Mouse (Mus musculus): ENCODE results near the gene Camk1g.
A peak's percentile ranks its signal among the peaks of the same experiment; 100 is the strongest.

Camk1g gene

DNA sequence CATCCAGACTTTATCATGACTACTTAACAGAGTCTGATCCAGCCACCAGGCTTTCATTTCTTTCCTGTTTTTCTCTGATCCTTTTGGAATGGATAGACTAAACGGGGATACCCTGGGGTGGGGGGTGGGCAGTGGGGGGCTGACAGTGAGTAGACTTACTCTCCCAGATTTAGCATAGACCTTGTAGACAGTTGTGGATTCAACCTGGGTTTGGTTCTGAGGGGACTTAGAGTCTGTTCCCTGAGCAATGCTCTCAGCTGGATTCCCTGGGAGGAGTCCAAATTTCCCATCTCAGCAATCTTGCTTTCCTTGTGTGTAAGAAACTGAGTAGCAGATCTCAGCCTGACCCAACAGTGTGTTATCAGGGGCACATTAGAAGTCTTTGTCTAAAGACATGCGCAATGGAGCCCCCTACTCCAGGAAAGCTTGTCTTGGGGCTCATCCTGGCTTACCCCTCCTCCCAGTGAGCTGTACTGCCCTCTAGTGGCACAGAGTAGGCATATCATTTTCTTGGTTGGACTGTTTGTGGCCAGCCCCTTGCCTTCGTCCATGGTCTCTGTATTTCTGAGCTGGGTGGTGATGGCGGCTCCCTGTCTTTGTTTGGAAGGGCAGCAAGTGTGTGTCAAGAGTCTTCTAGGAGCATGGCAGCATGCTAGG is 6.5 kb upstream of the Camk1g start:
- peak; percentile 30 for DNase-seq (ENCODE audit: low spot score)

DNA sequence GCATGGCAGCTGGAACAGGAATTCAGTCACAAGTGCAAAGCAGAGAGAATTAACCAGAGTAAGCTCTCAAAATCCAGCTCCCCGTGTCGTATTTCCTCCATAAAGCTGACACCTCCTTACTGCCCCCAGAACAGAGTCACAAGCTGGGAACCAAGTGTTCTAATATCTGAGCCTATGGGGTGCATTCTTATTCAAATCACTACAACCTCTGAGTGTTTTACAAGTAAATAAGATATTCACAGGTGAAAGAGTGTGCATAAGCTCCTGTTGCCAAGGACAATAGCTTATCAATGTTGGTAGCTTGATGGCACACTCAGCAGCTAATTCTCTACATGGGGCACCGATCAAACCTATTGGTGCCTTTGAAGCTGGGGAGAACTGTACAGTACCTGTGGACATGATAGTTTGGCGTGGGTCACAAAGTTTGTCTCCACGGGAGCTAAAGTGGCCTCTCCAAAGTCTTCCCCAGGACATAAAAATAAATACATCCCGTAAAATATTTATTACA is 3.9 kb upstream of the Camk1g start:
- no peak for DNase-seq (ENCODE audit: low spot score)

DNA sequence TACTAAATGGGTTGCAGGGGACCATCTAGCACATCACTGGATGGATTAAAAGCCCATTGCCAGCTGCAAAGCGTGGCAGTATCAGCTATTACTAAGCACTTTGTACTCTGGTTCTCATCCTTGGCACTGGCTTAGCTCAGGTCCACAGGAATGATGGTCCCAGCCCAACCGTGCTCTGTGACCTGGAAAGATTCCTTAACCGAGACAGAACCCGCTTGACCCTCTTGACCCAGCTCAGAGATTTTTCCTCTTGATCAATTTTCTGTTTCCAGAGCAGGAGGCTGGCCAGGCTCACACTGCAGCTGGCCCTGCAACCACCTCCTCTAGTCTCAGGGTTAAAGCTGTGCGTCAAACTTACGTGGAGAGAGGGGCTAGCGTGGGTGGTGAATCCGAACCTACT is 1.0 kb downstream of the Camk1g start:
- no peak for DNase-seq (ENCODE audit: low spot score)

DNA sequence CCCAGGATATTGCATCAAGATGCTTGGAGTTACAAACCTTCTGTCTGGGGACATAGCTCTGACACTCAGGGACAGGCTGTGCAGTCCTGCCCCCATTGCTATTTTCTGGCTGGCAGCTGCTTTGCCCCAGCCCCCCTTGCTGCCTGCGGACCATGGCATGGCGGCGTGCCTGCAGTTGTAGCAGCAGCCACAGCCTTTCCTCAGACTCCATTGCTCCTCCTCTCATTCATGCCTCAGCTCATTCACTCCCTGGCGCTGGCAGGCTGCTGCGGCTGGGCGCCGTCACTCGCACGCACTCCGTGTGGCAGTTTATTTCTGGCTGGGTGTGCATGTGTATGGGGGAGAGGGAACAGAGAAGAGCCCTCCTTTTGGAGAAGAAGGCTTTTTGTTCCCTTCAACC is 2.0 kb downstream of the Camk1g start:
- DNase-seq (ENCODE audit: low spot score) = no peak

DNA sequence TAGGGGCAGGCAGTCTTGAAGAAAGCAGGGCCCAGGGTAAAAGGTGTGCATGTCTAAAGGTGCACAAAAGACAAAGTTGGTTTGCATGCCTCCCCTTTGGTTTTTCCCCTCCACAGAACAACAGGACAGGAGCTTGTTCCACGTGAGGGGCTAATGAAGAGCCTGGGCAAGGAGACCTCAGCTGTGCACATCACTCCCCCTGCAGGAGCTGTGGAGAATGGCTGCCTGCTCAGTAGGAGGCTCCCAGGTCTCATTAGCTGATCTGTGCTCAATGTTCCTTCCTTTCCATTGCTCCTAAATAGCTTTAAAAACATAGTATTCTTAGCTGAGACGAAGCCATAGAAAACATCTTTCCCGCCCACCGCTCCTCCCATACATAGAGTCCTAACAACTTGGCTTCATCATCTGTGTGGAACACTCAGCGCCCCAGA is 6.3 kb downstream of the Camk1g start:
- no peak for DNase-seq (ENCODE audit: low spot score)

DNA sequence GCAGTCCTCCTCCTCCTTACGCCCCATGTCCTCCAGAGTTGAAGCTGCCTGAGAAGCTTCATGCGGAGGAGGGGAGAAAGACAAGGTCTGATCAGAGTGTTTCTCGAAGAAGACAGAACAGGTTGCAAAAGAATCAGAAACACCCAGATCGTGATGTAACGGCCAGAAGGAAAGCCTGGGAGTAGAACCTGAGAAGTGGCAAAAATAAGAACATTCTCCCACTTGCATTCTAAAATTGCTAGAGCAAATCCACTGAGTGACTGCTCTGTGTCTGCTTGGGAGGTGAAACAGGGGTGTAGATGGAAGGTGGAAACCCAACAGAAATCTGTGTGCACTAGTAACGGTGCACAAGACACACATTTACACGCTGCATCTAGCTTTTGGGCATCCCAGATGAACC is 8.0 kb downstream of the Camk1g start:
- no peak for DNase-seq (ENCODE audit: low spot score)

DNA sequence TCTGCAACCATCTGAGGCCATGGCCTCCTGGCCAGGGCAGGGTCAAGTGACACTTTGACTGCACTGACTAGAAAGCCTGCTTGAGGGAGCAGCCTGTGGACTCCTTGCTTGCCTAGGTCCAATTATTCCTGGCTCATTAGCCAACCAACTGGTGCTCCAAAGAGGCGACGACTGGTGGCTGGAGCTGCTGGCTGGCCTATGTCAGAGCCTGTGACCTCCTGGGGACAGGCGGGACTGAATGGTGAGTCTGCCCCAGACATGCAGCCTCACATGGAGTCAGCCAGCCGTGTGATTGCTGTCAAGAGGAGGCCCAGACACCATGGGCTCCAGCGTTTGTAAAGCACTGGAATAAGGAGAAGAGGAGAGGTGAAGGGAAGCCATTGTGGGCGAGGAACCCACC is 8.9 kb downstream of the Camk1g start:
- no peak for DNase-seq (ENCODE audit: low spot score)

DNA sequence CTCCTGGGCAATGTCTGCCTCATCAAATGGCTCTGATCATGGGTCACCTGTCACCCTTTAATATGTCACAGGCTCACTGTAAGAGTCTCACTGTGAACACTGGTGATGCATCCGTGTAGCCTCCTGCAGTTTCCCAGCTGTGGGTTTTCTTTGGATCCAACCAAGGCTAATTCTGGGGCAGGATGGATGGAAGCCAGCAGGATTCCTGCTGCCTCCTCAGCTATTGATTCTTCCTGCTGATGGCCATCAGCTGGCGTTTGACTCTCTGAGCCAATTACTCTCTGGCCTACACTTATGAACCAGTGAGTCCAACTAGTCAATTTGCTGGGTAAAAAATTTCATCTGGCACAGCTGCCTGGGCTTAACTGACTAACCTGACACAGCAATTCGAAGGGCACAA is 10.9 kb downstream of the Camk1g start:
- DNase-seq (ENCODE audit: low spot score) = no peak

DNA sequence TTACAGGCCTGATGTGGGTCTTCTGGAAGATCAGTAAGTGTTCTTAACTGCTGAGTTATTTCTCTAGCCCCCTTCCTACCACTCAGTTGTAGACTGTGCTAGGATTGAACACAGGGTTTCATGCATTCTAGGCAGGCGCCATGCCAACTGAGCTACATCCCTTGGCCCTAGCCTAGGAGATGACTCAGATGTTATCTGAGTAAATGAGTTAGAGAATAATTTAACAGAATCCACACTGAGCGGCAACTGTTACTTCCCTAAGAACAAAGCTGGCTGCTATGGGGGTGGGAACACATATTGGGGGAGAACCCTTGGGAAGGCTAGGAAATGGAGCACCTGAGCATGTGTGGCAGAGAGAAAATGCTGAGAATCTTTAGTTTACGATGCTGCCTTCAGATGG is 18.5 kb downstream of the Camk1g start:
- no peak for DNase-seq (ENCODE audit: low spot score)

DNA sequence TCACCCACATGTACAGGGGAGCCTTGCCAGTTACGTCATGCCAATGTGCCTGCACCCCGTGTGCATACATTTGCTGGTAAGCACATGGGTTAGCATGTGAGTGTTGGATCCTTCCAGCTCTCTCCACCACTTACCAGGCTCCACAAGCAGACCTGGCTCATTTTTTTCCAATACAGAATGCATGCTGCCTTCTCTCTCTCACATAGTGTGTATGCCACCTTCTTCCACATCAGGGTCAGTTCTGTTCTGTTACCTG is 19.6 kb downstream of the Camk1g start:
- DNase-seq (ENCODE audit: low spot score) = no peak

DNA sequence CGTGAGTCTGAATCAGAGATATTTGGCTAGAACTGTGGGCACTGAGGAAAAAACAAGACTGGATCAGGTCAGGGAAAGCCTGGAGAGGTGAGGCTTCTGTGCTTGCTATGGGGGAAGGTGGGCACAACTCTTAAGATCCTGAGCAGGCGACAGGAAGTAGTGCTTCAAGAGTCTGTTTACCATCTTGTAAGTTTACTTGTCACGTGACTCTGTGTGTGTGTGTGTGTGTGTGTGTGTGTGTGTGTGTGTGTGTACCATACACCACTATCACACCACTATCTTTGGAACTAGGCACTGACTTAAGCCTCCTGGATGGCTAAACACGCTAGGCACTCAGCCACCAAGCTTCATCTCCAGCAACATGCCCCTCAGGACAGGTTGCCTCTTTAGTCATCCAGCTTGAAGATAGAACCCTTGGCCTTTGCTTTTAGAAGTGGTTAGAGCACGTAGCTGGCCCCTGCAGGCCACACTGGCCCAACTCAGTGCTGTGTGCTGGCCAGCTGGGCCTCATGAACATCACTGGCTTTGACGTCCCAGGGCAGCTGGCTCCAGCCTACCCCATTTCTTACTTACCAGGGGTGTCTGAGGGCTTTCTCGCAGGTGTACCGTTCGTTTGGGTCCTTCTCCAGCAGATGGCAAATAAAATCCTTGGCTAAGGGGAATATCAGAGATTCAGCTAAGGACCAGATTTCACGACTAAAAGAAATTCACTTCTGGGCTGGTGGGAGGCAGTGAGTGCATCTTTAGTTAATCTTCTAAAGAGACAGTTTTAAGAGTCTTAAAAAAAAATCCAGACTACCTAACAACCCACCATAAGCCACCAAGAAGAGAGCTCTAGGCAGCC is 20.2 kb downstream of the Camk1g start:
- DNase-seq (ENCODE audit: low spot score) = no peak

DNA sequence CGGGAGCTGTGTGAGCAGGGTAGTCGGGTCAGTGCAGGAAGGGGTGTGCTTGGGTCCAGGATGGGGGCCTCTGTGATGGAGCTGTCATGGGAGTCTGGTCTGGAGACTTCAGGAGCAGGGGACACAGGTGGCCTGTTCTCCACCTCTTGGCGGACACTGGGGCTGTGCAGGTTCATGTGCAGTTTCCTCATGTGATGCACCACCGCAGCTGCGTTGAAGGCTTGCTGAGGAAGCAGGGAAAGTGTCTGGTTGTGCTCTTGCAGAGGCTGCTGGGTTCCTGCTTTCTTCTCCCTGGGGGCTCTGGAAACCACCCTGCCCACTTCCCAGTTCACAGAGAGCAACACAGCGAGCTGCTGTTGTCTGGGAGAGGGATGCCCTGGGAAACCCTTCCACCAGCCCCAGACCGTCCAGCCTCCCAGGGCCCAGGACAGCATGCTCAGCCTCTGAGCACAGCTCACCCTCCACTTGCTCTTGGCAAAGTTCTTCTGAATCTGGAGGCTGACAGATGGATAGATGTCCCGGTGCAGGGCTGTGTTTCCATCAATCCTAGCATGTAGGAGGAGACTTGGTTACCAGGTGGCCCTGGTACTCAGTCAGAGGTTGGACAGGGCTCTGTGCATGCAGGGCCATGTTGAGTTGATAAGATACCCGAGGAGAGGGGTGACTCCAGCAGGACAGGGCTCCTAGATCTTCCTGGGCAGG is 21.7 kb downstream of the Camk1g start:
- DNase-seq (ENCODE audit: low spot score) = no peak

DNA sequence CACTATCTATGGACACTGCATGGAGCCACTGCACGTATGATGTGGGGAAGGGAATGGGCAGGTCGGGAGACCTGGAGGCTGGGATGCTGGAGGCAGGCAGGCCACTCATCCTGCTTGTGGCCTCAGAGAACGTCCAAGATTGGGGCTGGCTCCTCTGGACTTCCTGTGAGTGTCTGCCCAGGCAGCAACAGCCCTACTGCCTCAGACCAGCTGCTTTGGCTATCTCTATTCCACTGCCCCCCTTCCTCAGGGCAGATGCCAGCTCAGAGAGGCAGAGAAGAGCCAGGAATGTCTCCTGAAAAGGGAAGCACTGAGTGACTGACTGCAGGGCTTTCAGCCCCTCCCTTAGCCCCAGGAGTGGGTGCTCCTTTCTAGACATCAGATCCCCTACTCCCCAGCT is 23.2 kb downstream of the Camk1g start:
- no peak for DNase-seq (ENCODE audit: low spot score)

DNA sequence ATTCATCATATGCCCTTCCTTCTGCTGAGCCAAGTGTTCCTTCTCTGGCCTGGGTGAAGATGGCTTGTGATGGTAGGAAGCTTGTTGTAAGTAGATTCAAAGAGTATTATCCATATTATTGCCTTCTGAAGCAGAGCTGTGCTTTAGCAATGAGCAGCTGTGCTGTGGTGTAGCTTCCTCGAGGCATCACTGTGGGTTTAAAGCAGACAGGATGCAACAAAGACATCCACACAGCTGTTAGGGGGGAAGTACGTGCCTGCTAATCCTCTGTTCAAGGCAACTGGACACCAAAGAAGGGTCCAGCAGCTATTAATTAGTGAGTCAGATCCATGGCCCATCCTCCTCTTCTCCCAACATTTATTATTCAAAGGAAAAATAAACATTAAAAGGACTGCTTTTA is 25.1 kb downstream of the Camk1g start:
- DNase-seq (ENCODE audit: low spot score) = no peak

DNA sequence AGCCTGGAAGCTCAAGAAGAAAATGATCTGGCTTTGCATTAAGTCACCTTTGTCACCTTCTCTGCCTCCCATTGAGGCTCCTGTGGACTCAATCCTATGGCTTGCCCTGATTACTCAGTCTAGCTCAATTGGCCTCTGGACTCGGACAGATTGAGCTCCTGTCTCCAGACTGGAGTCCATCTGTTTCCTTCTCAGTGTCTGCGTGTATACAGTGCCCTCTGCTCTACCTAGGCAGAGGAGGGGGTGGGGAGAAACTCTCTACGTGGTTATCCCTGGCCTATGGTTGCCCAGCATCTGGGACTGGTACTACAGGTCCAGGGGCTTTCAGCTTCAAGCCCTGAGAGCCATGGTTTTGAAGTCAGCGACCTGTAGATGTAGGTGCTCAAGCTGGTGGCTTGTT is 26.2 kb downstream of the Camk1g start:
- no peak for DNase-seq (ENCODE audit: low spot score)

DNA sequence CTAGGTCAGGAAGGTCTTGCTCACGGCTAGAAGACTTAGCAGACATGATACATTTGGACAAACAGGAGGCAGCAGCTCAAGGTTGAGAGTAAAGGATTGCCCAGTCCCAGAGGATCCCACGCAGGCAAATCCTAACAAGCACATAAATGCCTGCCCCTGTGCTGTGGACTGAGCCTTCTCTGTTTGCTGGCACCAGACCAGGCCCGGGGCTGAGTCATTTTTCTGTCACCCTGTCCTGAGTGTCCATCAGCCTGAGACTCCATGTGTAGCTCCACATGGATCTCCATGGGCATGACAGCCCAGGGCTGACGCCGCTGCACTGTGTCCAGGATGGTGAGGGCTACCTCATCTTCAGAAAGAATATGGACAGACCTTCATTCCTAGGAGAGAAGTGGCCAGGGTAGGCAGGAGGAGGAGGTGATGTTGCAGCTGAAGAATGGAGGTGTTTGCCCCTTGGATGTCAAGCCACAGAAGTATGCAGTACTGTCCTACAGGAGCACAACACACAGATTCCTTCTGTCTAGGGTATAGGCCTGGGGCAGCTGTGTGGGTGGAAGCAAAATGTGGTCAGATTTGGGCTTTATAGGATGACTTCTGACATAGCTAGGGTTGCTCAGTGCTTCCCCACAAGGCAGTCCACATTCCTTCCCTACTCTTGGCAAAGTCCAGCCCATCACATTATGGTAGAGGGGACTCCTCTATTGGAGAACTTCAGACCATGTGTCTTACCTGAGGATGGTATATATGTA is 27.7 kb downstream of the Camk1g start:
- DNase-seq (ENCODE audit: low spot score) = no peak

DNA sequence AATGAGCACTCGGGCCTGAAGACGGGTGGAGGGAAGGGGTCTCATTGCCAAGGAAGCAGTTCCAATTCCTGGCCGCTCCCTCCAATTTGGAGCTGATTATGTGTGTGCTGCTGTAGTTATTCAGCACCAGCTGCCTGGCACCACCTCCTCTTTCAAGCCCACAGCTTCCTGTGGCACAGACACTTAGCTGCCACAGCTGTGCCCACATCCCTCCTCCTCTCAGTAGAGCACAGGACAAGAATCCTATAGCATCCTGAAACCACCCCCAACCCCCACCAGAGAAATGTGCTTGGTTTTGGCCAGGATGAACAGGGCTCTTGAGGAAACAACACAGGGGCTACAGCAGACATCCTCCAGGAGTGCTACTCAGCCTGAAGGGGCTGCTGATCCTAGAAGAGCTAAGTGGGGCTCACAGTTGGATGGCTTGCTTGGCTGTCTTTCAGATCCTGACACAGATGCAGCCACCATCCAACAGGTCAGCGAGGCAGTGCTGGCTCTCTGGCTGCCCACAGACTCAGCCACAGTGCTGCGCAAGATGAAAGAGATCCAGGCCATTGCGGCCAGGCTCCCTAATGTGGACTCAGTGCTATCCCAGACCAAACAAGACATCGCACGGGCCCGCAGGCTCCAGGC is 31.6 kb downstream of the Camk1g start:
- no peak for DNase-seq (ENCODE audit: low spot score)

DNA sequence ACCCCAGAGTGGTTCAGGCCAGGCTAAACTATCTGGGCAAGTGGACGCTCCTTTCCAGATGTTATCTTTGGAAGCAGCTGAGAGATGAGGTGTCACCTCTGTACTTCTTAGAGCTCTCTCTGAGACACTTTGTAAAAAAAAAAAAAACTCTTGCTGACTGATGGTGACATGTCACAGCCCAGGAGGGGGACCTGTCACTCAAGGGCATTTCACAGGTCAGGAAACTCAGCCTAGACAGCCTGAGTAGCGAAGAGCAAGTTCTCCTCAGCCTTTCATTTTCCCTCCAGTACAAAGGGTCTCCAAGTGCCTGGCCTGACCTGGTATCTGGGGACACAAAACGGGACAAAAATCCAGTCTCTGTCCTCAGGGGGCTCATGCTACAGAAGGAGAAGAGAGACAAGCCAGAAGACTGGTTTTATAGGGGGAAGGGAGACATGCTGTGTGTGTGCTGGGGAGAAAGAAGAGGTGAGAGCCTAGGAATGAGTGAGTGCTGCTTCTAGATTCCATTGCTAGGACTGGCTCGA is 32.2 kb downstream of the Camk1g start:
- DNase-seq (ENCODE audit: low spot score) = no peak

DNA sequence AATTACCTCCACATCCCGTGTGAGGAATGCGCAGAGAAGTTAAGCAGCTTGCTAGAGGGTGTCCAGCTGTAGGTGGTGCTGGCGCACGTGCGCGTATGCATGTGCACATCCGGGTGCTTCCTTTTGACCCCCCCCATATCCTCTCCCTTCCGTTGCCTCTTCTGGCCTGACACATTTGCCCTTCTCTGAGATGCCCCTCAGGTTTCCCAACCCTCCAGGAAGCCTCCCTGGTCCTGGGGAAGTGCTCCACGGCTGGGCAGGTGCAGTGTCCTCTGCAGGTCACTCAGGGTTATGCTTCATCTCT is 33.1 kb downstream of the Camk1g start:
- DNase-seq (ENCODE audit: low spot score) = no peak

DNA sequence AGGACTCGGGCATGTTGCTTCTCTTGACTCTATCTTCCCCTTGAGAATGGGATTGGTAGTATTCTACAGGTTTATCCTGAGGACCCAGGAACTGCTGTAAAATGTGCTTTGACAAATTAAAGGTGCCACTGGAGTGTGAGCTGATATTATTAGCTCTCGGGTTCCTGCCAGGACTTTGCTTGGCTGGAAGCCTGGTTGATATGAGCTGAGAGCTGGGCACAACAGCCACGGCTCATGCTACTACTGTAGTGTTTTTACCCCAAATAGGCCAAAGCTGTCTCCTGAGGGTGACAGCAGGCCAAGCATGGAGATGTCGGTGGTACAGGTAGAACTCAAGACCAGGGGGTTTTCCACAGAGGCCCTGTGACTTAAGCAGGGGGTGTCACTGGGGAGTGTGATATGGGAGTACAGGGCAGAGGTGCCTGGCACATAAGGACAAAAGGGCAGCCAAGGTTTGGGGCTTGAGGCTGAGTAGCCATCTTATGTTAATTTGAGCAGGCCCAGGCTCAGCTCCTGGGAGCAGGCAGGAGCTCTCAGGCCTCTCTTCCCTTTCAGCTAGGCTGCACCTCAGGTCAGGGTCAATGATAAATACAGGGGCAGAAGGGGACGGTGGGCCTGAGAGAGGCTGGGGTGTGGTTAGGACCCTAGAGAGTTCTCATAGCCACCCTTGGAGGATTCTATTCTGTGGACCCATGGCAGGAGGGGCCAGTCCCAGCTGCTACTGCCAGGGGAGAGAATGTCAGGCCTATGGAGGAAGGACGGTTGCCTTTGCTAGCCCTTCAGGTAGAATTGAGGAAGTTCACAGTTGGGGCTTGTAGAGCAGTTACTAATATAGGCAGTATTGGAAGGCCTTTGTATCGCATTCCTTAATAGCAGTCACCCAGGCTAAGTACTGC is 33.7 kb downstream of the Camk1g start:
- no peak for DNase-seq (ENCODE audit: low spot score)

DNA sequence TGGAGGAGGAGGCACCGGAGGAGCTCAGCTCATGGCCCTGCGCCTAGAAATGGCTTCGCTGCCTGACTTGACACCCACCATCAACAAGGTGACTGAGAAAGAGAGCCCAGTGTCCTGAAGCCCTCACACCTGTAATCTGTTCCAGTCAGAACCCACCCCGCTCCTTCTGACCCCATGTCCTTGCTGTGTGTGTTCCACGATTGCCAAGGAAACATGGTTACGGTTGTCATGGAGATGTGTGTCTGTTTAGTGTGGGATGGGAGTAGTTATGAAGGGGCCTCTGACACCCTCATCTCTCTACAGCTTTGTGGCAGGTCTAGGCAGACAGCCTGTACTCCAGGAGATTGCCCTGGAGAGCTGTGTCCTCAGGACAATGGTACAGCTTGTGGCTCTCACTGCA is 35.6 kb downstream of the Camk1g start:
- DNase-seq (ENCODE audit: low spot score) = no peak

Data from yolk sac, embryonic 10.5 days (tissue).